Mouse (Mus musculus) liver, postnatal 0 days (tissue): Measurements from ENCODE around the gene Gsk3b. TPM values are rescaled to one million over a fixed set of nuclear protein-coding genes. Genes with fewer than 3 reads are reported as not detected.
A peak's percentile ranks its signal among the peaks of the same experiment; 100 is the strongest.

Experiments used
- ATAC-seq: fragments of 200-750 bp; cut with Nextera tagmentation; 2 replicates; pipeline ENCODE4 v1.8.0; 2017; ENCODE audit warnings: mild to moderate bottlenecking, moderate library complexity
- DNase-seq: peaks from one replicate; pipeline ENCODE4 v3.0.0-alpha.2; 2016
- H3K27ac ChIP-seq: fragments of 300-500 bp; sonication (generic); 2 replicates; pipeline ENCODE4 v1.5.1; 2014; ENCODE audit warnings: antibody characterized with exemption, moderate library complexity, mild to moderate bottlenecking, low read depth
- H3K27me3 ChIP-seq: fragments of 300-500 bp; sonication (generic); 2 replicates; pipeline ENCODE4 v1.6.1; 2014; ENCODE audit warnings: low read length, control low read depth, mixed read lengths; ENCODE audit not compliant: insufficient read depth
- H3K36me3 ChIP-seq: fragments of 300-500 bp; sonication (generic); replicated peaks from 2 replicates; pipeline ENCODE4 v1.6.1; 2014; ENCODE audit warnings: mild to moderate bottlenecking, control low read depth, low read length, moderate library complexity, mixed read lengths; ENCODE audit not compliant: insufficient read depth
- H3K4me1 ChIP-seq: fragments of 300-500 bp; sonication (generic); 2 replicates; pipeline ENCODE4 v1.6.1; 2014; ENCODE audit warnings: antibody characterized with exemption, mild to moderate bottlenecking, control low read depth; ENCODE audit not compliant: insufficient read depth
- H3K4me2 ChIP-seq: fragments of 300-500 bp; sonication (generic); 2 replicates; pipeline ENCODE4 v1.6.1; 2014; ENCODE audit warnings: low read depth, mild to moderate bottlenecking, low read length, moderate library complexity, mixed read lengths
- H3K4me3 ChIP-seq: fragments of 300-500 bp; sonication (generic); 2 replicates; pipeline ENCODE4 v1.5.1; 2014; ENCODE audit warnings: low read depth, low read length
- H3K9ac ChIP-seq: fragments of 300-500 bp; sonication (generic); replicated peaks from 2 replicates; pipeline ENCODE4 v1.6.1; 2014; ENCODE audit warnings: mild to moderate bottlenecking, moderate library complexity
- H3K9me3 ChIP-seq: fragments of 300-500 bp; sonication (generic); 2 replicates; pipeline ENCODE4 v1.6.1; 2016; ENCODE audit warnings: mild to moderate bottlenecking, control low read depth, low read length, mixed read lengths
- CTCF ChIP-seq: sonication (generic); IDR thresholded peaks from 2 replicates; pipeline ENCODE4 v1.5.1; 2016; ENCODE audit warnings: antibody characterized with exemption, low read depth
- EP300 ChIP-seq: IDR thresholded peaks from 2 replicates; pipeline ENCODE4 v1.6.1; 2016; ENCODE audit warnings: antibody characterized with exemption, low read depth, mild to moderate bottlenecking
- WGBS: fragments of 180-500 bp; shearing (Covaris S2); extraction: QIAGEN DNeasy Blood & Tissue Kit; methylation state at CpG from one replicate; pipeline ENCODE4 v1.1.7; 2014; ENCODE audit not compliant: insufficient replicate concordance; 5-methylcytosine and 5-hydroxymethylcytosine counted together
- polyA plus RNA-seq: library from polyadenylated mRNA; unstranded; fragments of >200 nt; fragmentation: Nextera tagmentation; extraction: Ambion mirVana; gene quantifications from 2 replicates; pipeline ENCODE4 v1.2.1, GENCODE M21; 2015

The Gsk3b gene
- polyA plus RNA-seq, 1 experiment from 2014 or later = 10.8 TPM

DNA sequence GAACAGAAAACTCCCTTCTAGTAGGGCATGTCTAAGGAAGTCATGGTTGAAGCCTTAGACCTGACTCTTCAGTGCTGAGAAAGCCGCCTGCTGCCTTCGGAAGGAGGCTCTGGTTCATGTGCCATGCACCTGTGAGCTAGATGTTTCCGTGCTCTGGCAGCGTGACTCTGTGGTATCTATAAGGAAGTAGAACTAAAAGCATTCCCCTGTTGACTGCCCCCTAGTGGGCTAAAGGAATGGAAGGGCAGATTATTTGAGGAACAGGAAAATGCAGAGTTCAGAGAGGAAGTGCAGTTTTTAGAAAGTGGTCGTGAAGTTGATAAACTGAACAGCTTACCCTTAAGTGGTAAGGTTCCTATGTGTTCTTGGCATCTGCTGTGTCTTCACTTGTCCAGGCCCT is 150.9 kb downstream of the Gsk3b start:
- 29% methylated on average over 5 of the region's 5 CpGs for WGBS
- Histone ChIP-seq H3K9me3 (no peaks in the 10 kb centered on the region), H3K27ac (no peak overlapping the region), H3K4me2 (no peak overlapping the region), H3K36me3 (peaks cover 25% of the 10 kb centered on the region), H3K27me3 (no peaks in the 10 kb centered on the region), H3K9ac (no peak overlapping the region), H3K4me1 (no peaks in the 10 kb centered on the region), H3K4me3 (no peak overlapping the region)
- TF ChIP-seq EP300 (no peak), CTCF (peak; percentile 83)
- peak; percentile 56 for DNase-seq
- peak; percentile 43 for ATAC-seq

DNA sequence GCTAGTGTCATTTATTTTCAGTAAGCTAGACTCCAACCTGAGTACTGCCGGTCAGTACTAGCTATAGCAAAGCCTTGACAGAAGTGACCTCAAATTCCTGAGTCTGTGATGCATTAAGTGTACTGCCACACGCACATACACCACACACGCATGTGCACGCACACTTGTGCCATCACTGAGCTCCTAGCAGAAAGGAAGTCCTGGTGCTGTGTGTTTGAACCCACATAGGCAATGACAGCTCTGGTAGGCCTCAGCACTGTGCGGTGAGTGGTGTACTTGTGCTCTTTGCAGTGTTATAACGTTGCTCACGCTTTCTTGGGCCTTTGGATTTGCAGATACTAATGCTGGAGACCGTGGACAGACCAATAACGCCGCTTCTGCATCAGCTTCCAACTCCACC is 151.4 kb downstream of the Gsk3b start:
- H3K4me2 ChIP-seq = no peak overlapping the region
- peaks cover 25% of the 10 kb centered on the region for H3K36me3 ChIP-seq
- no peaks in the 10 kb centered on the region for H3K27me3 ChIP-seq
- ATAC-seq (no peak), DNase-seq (no peak)
- no peak overlapping the region for H3K9ac ChIP-seq
- no peaks in the 10 kb centered on the region for H3K9me3 ChIP-seq
- no peaks in the 10 kb centered on the region for H3K4me1 ChIP-seq
- no peak overlapping the region for H3K4me3 ChIP-seq
- H3K27ac ChIP-seq = no peak overlapping the region
- 90% methylated on average over 10 of the region's 10 CpGs for WGBS
- TF ChIP-seq CTCF (no peak), EP300 (no peak)

DNA sequence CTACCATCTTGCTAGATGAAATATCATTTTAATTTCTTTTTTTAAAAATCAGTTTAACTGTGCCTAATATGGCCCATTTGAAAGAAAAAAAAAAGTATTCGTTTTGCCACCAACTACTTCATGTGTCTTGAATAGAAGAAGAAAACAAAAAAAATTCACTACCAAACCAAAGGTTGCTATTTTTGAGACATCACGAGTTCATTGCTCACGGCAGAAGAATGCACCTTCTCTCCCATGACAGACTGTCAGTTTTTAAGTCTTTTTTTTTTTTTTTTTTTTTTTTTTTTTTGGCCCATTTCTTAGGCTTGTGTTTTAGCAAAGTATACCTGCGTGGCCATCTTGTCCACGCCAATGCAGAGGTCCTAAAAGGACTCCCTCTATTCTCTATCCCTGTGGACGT is 155.3 kb downstream of the Gsk3b start:
- H3K4me3 ChIP-seq = no peak overlapping the region
- DNase-seq = no peak
- no peak overlapping the region for H3K27ac ChIP-seq
- no peak overlapping the region for H3K4me2 ChIP-seq
- H3K9ac ChIP-seq = no peak overlapping the region
- H3K9me3 ChIP-seq = no peaks in the 10 kb centered on the region
- H3K4me1 ChIP-seq = no peaks in the 10 kb centered on the region
- no peak for TF ChIP-seq EP300
- TF ChIP-seq CTCF = no peak
- H3K27me3 ChIP-seq = no peaks in the 10 kb centered on the region
- 80% methylated on average over 6 of the region's 6 CpGs for WGBS
- no peak for ATAC-seq
- H3K36me3 ChIP-seq = peaks cover 19% of the 10 kb centered on the region

DNA sequence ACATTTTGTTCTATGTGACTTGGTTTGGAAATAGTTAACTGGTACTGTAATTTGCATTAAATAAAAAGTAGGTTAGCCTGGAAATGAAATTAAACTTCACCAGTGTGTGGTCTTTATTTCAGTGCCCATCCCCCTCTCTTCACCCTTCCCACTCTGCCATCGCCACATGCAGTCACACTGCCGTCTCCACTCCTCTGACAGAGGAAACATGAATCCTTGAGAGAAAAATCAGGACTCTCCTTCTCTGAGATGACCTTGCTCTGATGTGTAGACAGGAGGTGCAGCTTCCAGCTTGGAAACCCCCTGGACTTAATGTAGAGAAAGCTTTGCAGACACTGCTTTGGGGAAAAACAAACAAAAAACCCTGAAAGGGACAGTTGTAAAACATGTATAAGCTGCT is 156.6 kb downstream of the Gsk3b start:
- peaks cover 16% of the 10 kb centered on the region for H3K36me3 ChIP-seq
- no peak overlapping the region for H3K4me2 ChIP-seq
- no peak overlapping the region for H3K27ac ChIP-seq
- H3K4me1 ChIP-seq = no peaks in the 10 kb centered on the region
- DNase-seq = no peak
- H3K9ac ChIP-seq = no peak overlapping the region
- no peak overlapping the region for H3K4me3 ChIP-seq
- no peaks in the 10 kb centered on the region for H3K27me3 ChIP-seq
- TF ChIP-seq EP300 (no peak), CTCF (no peak)
- no peaks in the 10 kb centered on the region for H3K9me3 ChIP-seq
- WGBS = 83% methylated on average over 2 of the region's 2 CpGs
- ATAC-seq = no peak

DNA sequence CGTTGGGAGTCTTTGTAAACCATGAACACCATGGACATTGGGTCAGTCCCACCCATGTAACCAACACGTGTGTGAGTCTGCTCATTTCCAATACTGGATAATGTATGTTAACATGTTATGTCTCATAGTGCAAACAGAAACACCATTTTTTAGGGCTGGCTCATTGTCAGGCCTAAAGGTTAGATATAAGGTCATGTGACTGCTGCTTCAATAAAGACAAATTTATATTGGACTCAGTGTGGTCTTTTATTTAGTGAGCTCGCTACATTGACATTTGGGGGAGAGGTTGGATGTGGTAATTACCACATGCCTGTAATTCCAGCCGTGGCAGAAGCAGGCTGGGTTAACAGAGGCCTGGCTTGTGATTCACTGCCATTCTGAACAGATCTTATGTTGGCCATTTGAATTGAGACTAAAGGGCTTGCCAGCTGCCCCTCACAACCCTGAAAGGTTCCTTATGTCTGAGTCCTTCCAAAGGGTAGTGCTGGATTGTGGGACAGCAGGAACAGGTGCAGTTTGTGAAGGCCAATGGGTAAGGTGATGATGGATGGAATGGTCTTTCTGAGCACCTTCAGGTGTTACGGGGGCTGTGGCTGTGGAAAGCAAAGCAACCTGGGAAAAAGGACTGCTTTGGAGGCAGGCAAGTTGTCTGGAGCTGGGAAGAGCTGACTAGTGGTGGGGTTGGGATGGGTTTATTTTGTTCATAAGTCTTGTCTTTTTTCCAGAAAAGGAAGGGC is 157.2 kb downstream of the Gsk3b start:
- DNase-seq (no peak), ATAC-seq (peak; percentile 28)
- H3K4me3 ChIP-seq = no peak overlapping the region
- WGBS = 74% methylated on average over 5 of the region's 5 CpGs
- TF ChIP-seq EP300 (no peak), CTCF (no peak)
- H3K36me3 ChIP-seq = peaks cover 15% of the 10 kb centered on the region
- H3K9ac ChIP-seq = no peak overlapping the region
- H3K4me2 ChIP-seq = no peak overlapping the region
- H3K27me3 ChIP-seq = no peaks in the 10 kb centered on the region
- H3K9me3 ChIP-seq = no peaks in the 10 kb centered on the region
- no peaks in the 10 kb centered on the region for H3K4me1 ChIP-seq
- H3K27ac ChIP-seq = no peak overlapping the region

DNA sequence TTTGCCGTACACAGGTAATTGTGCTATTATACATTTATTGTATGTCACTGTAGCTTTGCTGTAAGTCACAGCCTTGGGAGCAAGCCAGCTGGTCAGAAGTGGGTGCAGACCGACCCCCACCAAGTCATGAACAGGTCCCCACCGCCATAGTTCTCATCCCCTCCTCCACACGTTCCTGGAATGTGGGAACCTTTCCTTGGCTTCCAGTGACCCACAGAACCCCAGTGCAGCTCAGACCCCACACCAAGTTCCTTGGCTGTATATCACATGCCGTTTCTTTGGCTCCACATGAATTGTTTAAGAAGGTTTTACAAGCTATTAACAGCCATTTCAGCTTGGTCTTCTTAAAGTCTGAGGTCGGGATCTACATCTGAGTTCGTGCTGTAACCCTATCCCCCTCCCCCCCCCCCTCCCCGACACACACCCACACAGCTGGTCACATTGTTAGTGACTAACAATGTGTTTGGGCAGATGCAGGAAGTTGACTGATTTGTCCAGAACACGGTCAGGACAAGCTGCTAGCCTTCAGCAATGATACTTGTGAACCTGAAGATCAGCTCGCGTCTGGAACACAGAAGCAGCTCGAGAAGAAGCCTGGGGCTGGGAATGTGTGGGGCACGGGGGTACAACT is 159.6 kb downstream of the Gsk3b start:
- H3K36me3 ChIP-seq = peaks cover 5% of the 10 kb centered on the region; the same call in 1 of the 2 replicates
- no peaks in the 10 kb centered on the region for H3K4me1 ChIP-seq
- no peaks in the 10 kb centered on the region for H3K27me3 ChIP-seq
- 36% methylated on average over 13 of the region's 13 CpGs for WGBS
- no peak for DNase-seq
- TF ChIP-seq EP300 (no peak), CTCF (no peak)
- ATAC-seq = no peak
- H3K9ac ChIP-seq = no peak overlapping the region
- no peak overlapping the region for H3K4me2 ChIP-seq
- H3K4me3 ChIP-seq = no peak overlapping the region
- H3K9me3 ChIP-seq = no peaks in the 10 kb centered on the region
- no peak overlapping the region for H3K27ac ChIP-seq
